Mouse (Mus musculus) lung, adult 2 months (tissue): ENCODE results near the gene C87499. TPM values are rescaled to one million over a fixed set of nuclear protein-coding genes. Genes with fewer than 3 reads are reported as not detected.

Experiments
- DNase-seq: peaks from one replicate; pipeline ENCODE4 v3.0.0; 2022
- H3K4me1 ChIP-seq: fragments of 200-500 bp; 2 replicates; pipeline ENCODE4 v1.6.1; 2011; ENCODE audit warnings: low read length; ENCODE audit not compliant: control insufficient read depth, insufficient read depth
- H3K4me3 ChIP-seq: fragments of 200-500 bp; replicated peaks from 2 replicates; pipeline ENCODE3; 2011; ENCODE audit warnings: low read depth, mild to moderate bottlenecking, control low read depth, low read length; ENCODE audit errors: extremely low read depth
- CTCF ChIP-seq: fragments of 200-500 bp; IDR thresholded peaks from 2 replicates; pipeline ENCODE4 v1.5.1; 2011; ENCODE audit warnings: mild to moderate bottlenecking, low read length, control low read depth; ENCODE audit not compliant: insufficient read depth
- POLR2A ChIP-seq: fragments of 200-500 bp; IDR thresholded peaks from 2 replicates; pipeline ENCODE4 v1.6.1; 2011; ENCODE audit warnings: low read depth, mild to moderate bottlenecking, control low read depth, low read length, borderline replicate concordance; ENCODE audit errors: extremely low read depth
- WGBS: fragments of 180-500 bp; shearing (Covaris S2); methylation state at CpG from one replicate; pipeline ENCODE4 v1.1.7; 2018; 5-methylcytosine and 5-hydroxymethylcytosine counted together
- polyA plus RNA-seq: library from polyadenylated mRNA; depleted of rRNA; stranded (reverse); fragments of >200 nt; gene quantifications from 2 replicates; pipeline ENCODE4 v1.2.3, GENCODE M21; 2012; rRNA removed

Gene C87499
- polyA plus RNA-seq, 1 experiment: not detected

DNA sequence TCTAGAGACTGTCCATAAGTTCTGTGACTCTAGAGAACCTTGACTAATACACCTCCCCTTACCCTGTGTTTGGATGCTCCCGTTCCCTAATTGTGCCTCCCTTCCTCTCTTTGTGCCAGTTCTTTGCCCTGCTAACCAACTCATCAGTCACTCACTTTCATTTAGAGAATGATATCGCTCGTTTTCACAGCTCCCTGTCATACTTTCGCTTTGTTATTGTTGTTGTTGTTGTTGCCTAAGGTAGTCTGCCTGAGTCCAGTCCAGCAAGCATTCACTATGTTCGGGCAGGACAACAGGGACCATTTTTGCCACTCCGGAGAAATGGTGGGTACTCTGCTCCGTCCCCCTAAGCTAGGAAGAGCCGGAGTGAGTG lies 6.5 kb upstream of the C87499 start:
- H3K4me1 ChIP-seq: no peaks in the 10 kb centered on the region
- DNase-seq: no peak

DNA sequence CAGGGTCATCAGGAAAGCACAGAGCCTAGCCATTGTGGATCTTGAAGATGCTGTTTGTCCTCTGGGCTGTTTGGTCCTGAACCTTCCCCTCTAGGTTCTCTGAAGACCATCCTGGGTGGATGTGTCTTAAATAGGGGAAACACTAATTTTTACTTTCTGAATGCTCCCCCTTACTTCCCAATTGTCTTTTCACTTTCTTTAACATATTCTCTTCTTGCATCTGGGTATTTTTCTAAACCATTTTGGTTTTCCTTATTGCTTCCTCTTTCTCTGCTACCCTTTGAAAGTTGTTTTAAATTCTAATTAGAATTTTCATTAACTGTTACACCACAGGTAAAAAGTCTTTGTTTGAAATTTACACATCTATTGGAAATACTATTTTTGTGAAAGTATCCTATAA lies 30.9 kb downstream of the C87499 start, which contains the start of gene Ifna12:
Gene Ifna12 (minus strand): TSS at position 101 of the 400 bp plus-strand sequence.
- TF ChIP-seq POLR2A: no peak
- no peak for TF ChIP-seq CTCF
- H3K4me1 ChIP-seq: no peaks in the 10 kb centered on the region
- no peak for DNase-seq
- no peak within 1 kb of the TSS for H3K4me3 ChIP-seq

More for the DNA sequence above, 6.5 kb upstream of the C87499 start:
- TF ChIP-seq CTCF (no peak), POLR2A (no peak)
- WGBS: 21% methylated on average over 8 of the region's 8 CpGs
- peak overlapping the region; percentile 68 for H3K4me3 ChIP-seq

DNA sequence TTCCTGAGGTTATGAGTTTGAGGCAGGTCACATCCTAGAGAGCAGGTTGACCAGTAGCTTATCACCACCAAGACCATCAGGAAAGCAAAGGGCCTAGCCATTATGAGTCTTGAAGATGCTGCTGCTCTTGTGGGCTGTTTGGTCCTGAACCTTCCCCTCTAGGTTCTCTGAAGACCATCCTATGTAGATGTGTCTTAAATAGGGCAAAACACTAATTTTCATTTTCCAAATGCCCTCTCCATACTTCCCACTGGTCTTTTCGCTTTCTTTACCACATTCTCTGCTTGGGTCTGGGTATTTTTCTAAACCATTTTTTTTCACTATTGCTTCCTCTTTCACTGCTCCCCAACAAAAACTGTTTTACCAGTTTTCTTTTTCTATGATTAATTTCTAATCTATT lies 41.9 kb downstream of the C87499 start, which contains the start of gene Ifna9:
Gene Ifna9 (minus strand): TSS at position 101 of the 400 bp plus-strand sequence.
- no peak for DNase-seq
- TF ChIP-seq CTCF: no peak
- TF ChIP-seq POLR2A: no peak
- no peaks in the 10 kb centered on the region for H3K4me1 ChIP-seq
- no peak within 1 kb of the TSS for H3K4me3 ChIP-seq
- WGBS: 69% methylated on average over 1 of the region's 1 CpGs

Other genes with a start within 250 kb of the C87499 start
- 2.6 and 3.6 TPM in 2 replicates for gene Hacd4, start 195.5 kb downstream of the C87499 start, polyA plus RNA-seq
- gene Ifnb1, start 111.6 kb downstream of the C87499 start, polyA plus RNA-seq: not detected in 2 replicates
- gene Ifna15, start 76.2 kb downstream of the C87499 start, polyA plus RNA-seq: not detected in 2 replicates
- not detected in 2 replicates for gene Ifna14, start 62.6 kb downstream of the C87499 start, polyA plus RNA-seq
- gene Ifna9, start 42.0 kb downstream of the C87499 start, polyA plus RNA-seq: not detected in 2 replicates
- not detected in 2 replicates for gene Ifna12, start 31.0 kb downstream of the C87499 start, polyA plus RNA-seq
- gene Ifna13, start 10.0 kb upstream of the C87499 start, polyA plus RNA-seq: not detected in 2 replicates
- not detected in 2 replicates for gene Ifna16, start 42.5 kb upstream of the C87499 start, polyA plus RNA-seq
- not detected in 2 replicates for gene Ifna2, start 49.5 kb upstream of the C87499 start, polyA plus RNA-seq
- gene Ifnab, start 56.9 kb upstream of the C87499 start, polyA plus RNA-seq: not detected in 2 replicates
- 0.19 and 0.33 TPM in 2 replicates for gene Gm26566, start 87.4 kb upstream of the C87499 start, polyA plus RNA-seq
- gene Klhl9, start 88.1 kb upstream of the C87499 start, polyA plus RNA-seq: 19.6 and 19.7 TPM in 2 replicates
- gene Gm13271, start 120.5 kb upstream of the C87499 start, polyA plus RNA-seq: not detected in 2 replicates
- not detected in 2 replicates for gene Gm13283, start 125.7 kb upstream of the C87499 start, polyA plus RNA-seq
- not detected in 2 replicates for gene Gm13290, start 139.4 kb upstream of the C87499 start, polyA plus RNA-seq
- not detected in 2 replicates for gene Gm13289, start 142.5 kb upstream of the C87499 start, polyA plus RNA-seq
- gene Gm13272, start 145.4 kb upstream of the C87499 start, polyA plus RNA-seq: not detected in 2 replicates
- not detected in 2 replicates for gene Ifnz, start 147.7 kb upstream of the C87499 start, polyA plus RNA-seq
- gene Gm13276, start 151.3 kb upstream of the C87499 start, polyA plus RNA-seq: not detected in 2 replicates
- gene Gm13277, start 154.2 kb upstream of the C87499 start, polyA plus RNA-seq: not detected in 2 replicates
- not detected in 2 replicates for gene Gm13278, start 157.1 kb upstream of the C87499 start, polyA plus RNA-seq
- gene Gm13275, start 160.1 kb upstream of the C87499 start, polyA plus RNA-seq: not detected in 2 replicates
- not detected in 2 replicates for gene Gm13279, start 163.0 kb upstream of the C87499 start, polyA plus RNA-seq
- gene Gm13285, start 165.3 kb upstream of the C87499 start, polyA plus RNA-seq: not detected in 2 replicates
- gene Gm13287, start 168.8 kb upstream of the C87499 start, polyA plus RNA-seq: not detected in 2 replicates
- gene Gm13288, start 171.1 kb upstream of the C87499 start, polyA plus RNA-seq: not detected in 2 replicates
- not detected in 2 replicates for gene Ifna7, start 181.8 kb upstream of the C87499 start, polyA plus RNA-seq
- gene Ifna11, start 185.5 kb upstream of the C87499 start, polyA plus RNA-seq: not detected in 2 replicates
- not detected in 2 replicates for gene Ifna6, start 193.0 kb upstream of the C87499 start, polyA plus RNA-seq
- not detected in 2 replicates for gene Ifna5, start 201.1 kb upstream of the C87499 start, polyA plus RNA-seq
- gene Ifna4, start 207.4 kb upstream of the C87499 start, polyA plus RNA-seq: not detected in 2 replicates
- gene Ifna1, start 215.7 kb upstream of the C87499 start, polyA plus RNA-seq: not detected in 2 replicates
- gene Ifne, start 245.8 kb upstream of the C87499 start, polyA plus RNA-seq: not detected in 2 replicates